Mouse (Mus musculus): ENCODE measurements at regions not wholly inside any gene's neighbourhood (a gene's known extent, or its start where the extent isn't known, plus 50 kb on each side); places are given as distances from the start of the nearest gene placed in this dataset.

DNA sequence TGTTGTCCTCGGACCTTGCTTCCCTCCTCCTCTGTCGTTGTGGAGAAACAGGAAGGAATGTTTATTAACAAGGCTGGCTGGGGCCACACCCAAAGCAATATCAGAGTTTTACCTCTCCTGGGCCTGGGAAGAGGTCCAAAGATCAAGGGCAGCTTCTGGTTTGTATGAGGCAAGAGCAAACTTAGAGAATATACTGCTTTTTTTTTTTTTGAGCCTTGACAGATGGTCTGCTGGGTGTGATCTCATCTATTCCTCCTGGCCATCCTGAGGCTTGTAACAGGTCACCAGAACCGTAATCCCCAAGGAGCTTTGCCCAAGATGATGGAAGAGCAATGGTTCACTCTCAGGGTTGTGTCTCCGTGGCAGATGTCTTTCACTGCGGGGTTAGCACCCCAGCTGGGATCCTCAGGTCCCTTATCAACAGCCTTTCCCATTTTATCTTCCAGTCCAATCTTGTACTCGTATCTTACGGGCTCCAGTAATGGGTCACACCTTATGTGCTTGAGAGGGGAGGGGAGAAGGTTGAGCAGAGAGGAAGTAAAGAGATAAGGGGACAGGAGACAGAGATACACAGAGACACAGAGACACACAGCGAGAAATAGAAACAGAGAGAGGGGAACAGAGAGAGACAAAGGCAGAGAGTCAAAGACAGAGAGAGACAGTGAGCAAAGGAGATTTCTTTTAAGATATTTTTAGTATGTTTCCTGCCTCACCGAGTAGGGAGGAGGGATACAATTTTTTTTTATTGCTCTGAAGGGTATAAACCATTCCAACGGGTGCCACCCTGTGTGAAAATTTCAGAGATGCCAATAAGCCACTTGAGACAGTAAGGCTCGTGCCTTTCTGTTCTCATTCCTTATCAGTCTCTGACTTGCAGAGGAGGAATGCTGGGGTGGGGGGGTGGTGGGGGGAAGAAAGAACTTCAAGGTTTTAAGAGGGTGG, 134.6 kb upstream of the Cdkn2b start:
- no peaks in the 10 kb centered on the region for H3K27me3 ChIP-seq
- H3K36me3 ChIP-seq: no peaks in the 10 kb centered on the region
- no peak overlapping the region for H3K4me3 ChIP-seq
- no peak overlapping the region for H3K27ac ChIP-seq
- H3K9ac ChIP-seq: no peak overlapping the region
- ATAC-seq (ENCODE audit: insufficient number of reproducible peaks, insufficient read depth, low FRiP score, low TSS enrichment): no peak
- H3K9me3 ChIP-seq: no peaks in the 10 kb centered on the region
- no peak overlapping the region for H3K4me2 ChIP-seq (replicated peaks)
- WGBS: 58% methylated on average over 11 of the region's 11 CpGs
- 0 out of 2 replicates have a peak, but pooled peaks cover 4% of the 10 kb centered on the region for H3K4me1 ChIP-seq

DNA sequence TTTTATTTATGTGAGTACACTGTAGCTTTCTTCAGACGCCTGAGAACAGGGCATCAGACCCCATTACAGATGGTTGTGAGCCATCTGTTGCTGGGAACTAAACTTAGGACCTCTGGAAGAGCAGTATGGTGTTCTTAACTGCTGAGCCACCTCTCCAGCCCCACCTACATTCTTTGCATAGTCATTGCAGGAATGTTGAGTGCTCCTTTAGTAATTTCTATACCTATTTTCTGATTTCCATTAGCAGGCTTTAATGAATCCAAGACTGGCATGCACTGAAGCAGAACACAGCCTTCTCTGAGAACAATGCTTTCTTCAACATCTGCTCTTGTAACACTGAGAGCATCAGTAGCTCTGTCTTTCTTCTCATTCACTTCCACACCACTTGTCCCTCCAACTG, 131.7 kb upstream of the Cdkn2b start:
- Histone ChIP-seq H3K9me3 (no peaks in the 10 kb centered on the region), H3K4me2 (replicated peaks) (no peak overlapping the region), H3K27me3 (no peaks in the 10 kb centered on the region), H3K36me3 (no peaks in the 10 kb centered on the region), H3K9ac (no peak overlapping the region), H3K4me1 (0 out of 2 replicates have a peak, but pooled peaks cover 4% of the 10 kb centered on the region), H3K4me3 (no peak overlapping the region), H3K27ac (no peak overlapping the region)
- 71% methylated on average over 1 of the region's 1 CpGs for WGBS
- ATAC-seq (ENCODE audit: insufficient number of reproducible peaks, insufficient read depth, low FRiP score, low TSS enrichment): no peak

DNA sequence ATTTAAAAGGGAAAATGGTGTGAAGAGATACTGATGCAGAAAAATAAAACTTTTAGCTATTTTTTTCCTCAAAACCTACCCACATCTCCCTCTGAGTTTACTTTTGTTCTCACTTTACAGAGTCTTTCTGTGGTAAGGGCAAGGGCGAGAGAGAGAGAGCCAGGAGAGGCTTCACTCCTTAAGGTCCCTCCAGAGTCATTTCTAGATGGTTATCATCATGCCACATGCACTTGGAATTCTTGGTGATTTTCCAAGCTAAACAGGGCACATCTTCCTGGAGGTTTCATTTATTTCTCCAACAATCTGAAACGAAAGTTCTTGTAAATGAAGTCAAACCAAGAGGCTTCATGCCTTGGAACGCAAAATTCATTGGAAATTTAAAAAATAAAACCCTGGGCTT, 130.0 kb upstream of the Cdkn2b start:
- ATAC-seq (ENCODE audit: insufficient number of reproducible peaks, insufficient read depth, low FRiP score, low TSS enrichment): no peak
- Histone ChIP-seq H3K27me3 (no peaks in the 10 kb centered on the region), H3K27ac (no peak overlapping the region), H3K4me3 (no peak overlapping the region), H3K36me3 (no peaks in the 10 kb centered on the region), H3K9me3 (no peaks in the 10 kb centered on the region), H3K4me2 (replicated peaks) (no peak overlapping the region), H3K4me1 (no peaks in the 10 kb centered on the region), H3K9ac (no peak overlapping the region)
- 59% methylated on average over 3 of the region's 3 CpGs for WGBS

DNA sequence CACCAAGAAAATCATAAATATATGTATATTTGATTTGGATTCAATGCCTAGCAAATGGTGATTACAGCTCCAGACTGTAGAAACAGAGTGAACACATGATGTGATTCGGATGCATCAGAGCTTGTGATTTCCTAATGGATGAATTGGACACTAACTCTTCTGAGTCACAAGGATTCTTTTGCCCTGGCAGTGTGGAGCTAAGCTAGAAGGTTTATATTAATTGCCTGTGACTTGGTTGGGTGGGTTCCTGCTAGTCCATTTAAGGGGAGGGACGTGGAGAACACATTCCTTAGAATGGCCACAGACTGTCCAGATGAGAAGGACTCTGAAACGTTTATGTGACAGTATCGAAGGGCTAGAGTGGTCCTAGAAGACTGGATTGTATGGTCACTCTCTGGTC, 129.5 kb upstream of the Cdkn2b start:
- Histone ChIP-seq H3K9me3 (no peaks in the 10 kb centered on the region), H3K27ac (no peak overlapping the region), H3K4me3 (no peak overlapping the region), H3K9ac (no peak overlapping the region), H3K27me3 (no peaks in the 10 kb centered on the region), H3K4me1 (no peaks in the 10 kb centered on the region), H3K4me2 (replicated peaks) (no peak overlapping the region), H3K36me3 (no peaks in the 10 kb centered on the region)
- no peak for ATAC-seq (ENCODE audit: insufficient number of reproducible peaks, insufficient read depth, low FRiP score, low TSS enrichment)
- 73% methylated on average over 4 of the region's 4 CpGs for WGBS

DNA sequence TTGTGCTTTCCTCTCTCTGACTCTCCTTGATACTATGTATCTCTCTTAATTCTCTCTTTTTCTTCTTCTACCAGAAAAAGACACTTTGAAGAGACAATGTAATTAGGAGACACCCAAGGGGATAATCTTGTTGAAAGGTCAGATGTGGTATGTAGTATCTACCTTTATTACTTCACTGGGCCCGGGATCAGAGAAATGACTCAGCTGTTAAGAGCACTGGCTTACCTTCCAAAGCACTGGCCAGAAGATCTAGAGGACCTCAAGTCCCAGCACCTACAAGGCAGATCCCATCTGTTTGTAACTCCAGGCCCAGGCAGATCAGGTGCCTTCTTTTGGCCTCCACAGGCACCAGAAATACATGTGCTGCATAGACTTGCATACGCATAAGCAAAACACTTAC, 127.8 kb upstream of the Cdkn2b start:
- H3K9ac ChIP-seq: no peak overlapping the region
- H3K27me3 ChIP-seq: no peaks in the 10 kb centered on the region
- H3K27ac ChIP-seq: no peak overlapping the region
- no peak for ATAC-seq (ENCODE audit: insufficient number of reproducible peaks, insufficient read depth, low FRiP score, low TSS enrichment)
- 82% methylated on average over 2 of the region's 2 CpGs for WGBS
- H3K36me3 ChIP-seq: no peaks in the 10 kb centered on the region
- H3K4me1 ChIP-seq: no peaks in the 10 kb centered on the region
- no peak overlapping the region for H3K4me2 ChIP-seq (replicated peaks)
- no peak overlapping the region for H3K4me3 ChIP-seq
- no peaks in the 10 kb centered on the region for H3K9me3 ChIP-seq

DNA sequence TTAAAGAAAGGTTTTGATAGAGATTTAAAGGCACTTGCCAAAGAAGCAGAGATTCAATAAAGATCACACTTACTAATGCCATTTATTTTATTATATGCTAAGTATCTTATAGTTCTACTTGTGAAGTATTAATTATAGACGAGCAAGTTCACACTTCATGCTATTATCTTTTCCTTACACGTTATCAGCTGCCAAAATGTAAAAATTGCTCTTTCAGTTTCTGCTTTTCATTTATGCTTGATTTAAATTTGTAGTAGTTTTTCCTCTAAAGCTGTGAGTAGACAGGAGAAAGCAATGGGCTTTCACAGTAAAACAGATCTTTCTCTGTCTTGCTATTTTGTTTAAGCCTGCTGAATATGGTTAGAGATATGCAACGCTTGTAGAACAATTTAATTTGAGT, 125.9 kb upstream of the Cdkn2b start:
- 83% methylated on average over 3 of the region's 3 CpGs for WGBS
- ATAC-seq (ENCODE audit: insufficient number of reproducible peaks, insufficient read depth, low FRiP score, low TSS enrichment): no peak
- H3K27me3 ChIP-seq: no peaks in the 10 kb centered on the region

DNA sequence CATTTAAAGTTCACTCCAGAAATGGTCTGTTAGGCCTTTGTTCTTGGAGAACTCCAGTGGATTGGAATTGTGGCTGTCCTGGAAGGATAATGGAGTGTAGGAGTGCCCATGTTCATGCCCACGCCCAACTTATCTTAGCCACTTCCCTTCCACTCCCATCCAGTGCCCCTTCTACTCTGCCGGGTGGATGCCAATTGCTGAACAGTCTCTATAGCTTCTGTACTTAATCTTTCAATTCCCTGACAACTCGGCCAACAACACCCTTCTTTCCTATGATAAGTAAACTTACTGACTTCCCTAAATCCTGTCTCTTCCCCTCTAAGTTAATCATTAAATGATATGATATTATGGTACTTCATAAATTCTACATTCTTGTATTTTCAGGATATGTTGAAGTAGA, 123.3 kb upstream of the Cdkn2b start:
- H3K36me3 ChIP-seq: no peaks in the 10 kb centered on the region
- H3K4me3 ChIP-seq: no peak overlapping the region
- H3K4me2 ChIP-seq (replicated peaks): no peak overlapping the region
- H3K9ac ChIP-seq: no peak overlapping the region
- H3K27ac ChIP-seq: no peak overlapping the region
- H3K27me3 ChIP-seq: no peaks in the 10 kb centered on the region
- H3K4me1 ChIP-seq: no peaks in the 10 kb centered on the region
- WGBS: 81% methylated on average over 3 of the region's 3 CpGs
- no peak for ATAC-seq (ENCODE audit: insufficient number of reproducible peaks, insufficient read depth, low FRiP score, low TSS enrichment)
- no peaks in the 10 kb centered on the region for H3K9me3 ChIP-seq

More for the DNA sequence above, 125.9 kb upstream of the Cdkn2b start:
- Histone ChIP-seq H3K9me3 (no peaks in the 10 kb centered on the region), H3K9ac (no peak overlapping the region), H3K27ac (no peak overlapping the region), H3K4me2 (replicated peaks) (no peak overlapping the region), H3K4me1 (no peaks in the 10 kb centered on the region), H3K4me3 (no peak overlapping the region), H3K36me3 (no peaks in the 10 kb centered on the region)

DNA sequence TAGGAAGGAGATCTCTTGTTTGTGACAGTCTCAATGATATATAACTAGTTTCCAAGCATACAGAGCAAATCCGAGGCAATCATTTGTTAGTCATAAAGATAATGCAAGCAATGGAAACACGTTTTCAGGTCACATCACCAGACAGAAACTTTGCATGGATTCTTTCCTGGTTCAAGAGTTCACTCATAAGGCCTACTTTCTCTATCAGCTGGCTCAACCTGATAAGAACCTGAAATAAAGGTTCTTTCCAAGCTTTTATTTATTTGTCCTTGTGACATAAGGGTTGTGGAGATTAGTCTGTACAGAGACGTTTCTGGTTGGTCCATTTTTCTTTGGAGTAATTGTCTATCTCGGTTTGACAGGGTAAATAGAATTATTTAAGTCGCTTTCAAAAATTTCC, 122.7 kb upstream of the Cdkn2b start:
- WGBS: 75% methylated on average over 5 of the region's 5 CpGs
- Histone ChIP-seq H3K4me3 (no peak overlapping the region), H3K36me3 (no peaks in the 10 kb centered on the region), H3K27ac (no peak overlapping the region), H3K27me3 (no peaks in the 10 kb centered on the region), H3K9ac (no peak overlapping the region), H3K9me3 (no peaks in the 10 kb centered on the region), H3K4me1 (no peaks in the 10 kb centered on the region), H3K4me2 (replicated peaks) (no peak overlapping the region)
- ATAC-seq (ENCODE audit: insufficient number of reproducible peaks, insufficient read depth, low FRiP score, low TSS enrichment): no peak

DNA sequence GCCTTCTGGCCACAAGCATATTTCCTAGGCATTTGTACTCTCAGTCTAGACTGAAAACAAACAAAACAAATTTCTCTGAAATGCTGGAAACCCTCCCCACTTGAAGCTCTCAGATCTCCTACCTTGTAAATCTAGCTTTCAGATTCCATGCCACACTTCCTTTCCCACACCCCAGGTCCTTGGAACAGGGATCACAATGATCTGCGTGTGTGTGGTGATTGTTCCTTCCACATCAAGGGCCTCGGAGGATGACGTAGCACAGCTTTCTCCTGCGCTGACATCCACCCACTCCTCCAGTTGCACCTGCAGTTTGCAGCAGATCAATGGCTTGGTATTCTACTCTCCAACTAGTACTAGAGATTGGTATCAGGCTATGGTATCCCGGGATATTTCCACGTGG, 120.7 kb upstream of the Cdkn2b start:
- no peak overlapping the region for H3K9ac ChIP-seq
- ATAC-seq (ENCODE audit: insufficient number of reproducible peaks, insufficient read depth, low FRiP score, low TSS enrichment): no peak
- no peaks in the 10 kb centered on the region for H3K4me1 ChIP-seq
- no peak overlapping the region for H3K27ac ChIP-seq
- H3K9me3 ChIP-seq: no peaks in the 10 kb centered on the region
- H3K4me2 ChIP-seq (replicated peaks): no peak overlapping the region
- H3K4me3 ChIP-seq: no peak overlapping the region
- 74% methylated on average over 6 of the region's 6 CpGs for WGBS
- no peaks in the 10 kb centered on the region for H3K36me3 ChIP-seq
- no peaks in the 10 kb centered on the region for H3K27me3 ChIP-seq

DNA sequence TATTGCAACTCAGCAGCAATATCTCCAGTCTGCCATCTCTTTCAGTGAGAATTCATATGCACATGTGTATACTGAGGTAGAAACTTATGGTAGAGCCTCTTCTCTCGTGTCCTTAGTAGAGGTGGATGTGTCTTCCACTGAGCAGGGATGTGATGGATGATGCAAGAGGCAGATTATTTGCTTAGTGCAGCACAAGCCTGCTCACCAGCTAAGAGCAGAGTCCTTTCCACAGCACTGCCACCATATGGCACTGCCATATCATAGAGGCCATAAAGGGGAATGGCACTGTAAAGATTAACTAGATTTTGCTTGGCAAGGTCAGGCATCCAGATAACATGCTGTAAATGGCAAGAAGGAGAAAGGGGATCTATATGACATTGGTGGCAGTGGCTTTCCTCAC, 117.6 kb upstream of the Cdkn2b start:
- Histone ChIP-seq H3K4me1 (no peaks in the 10 kb centered on the region), H3K9me3 (no peaks in the 10 kb centered on the region)

DNA sequence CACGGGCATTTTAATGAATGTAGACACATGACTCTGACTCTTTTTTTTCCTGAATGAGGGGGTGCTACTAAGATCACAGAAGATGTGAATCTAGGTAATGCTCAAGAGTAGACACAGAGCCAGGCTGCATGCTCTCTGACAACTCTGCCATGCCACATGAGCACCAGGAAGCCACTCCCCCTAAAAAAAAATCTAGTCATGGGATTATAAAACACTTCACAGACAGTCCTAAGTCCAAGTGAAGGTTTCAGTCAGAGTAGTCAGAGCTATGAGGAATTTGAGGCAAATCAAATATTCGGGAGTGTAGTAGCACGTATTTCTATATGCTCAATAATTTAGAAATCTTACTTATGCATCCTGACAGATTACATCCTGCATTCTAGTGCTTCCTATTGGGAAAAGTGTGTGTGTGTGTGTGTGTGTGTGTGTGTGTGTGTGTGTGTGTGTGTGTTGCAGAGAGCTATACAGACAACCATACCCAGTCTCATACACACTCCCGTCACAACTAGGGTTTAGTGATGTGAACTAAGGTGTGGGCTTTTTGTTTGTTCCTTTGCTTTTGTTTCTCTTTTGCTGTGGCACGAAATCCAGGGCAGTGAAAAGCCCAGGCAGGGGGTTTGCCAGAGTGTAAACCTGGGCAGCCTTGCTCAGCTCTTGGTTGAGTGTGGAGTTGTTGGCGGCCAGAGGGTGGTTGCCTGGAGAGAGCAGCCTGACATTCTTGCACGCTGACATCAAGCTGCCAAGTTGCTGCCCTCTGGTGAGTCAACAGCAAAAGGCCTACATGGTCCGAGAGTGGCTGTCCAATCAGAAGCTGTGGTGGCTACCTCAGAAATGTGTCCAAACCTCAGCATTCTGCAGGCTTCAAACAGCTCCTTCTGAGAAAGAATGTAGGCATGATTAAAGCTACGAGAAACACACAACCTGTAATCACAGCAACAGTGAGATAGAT, 116.8 kb upstream of the Cdkn2b start:
- ATAC-seq (ENCODE audit: insufficient number of reproducible peaks, insufficient read depth, low FRiP score, low TSS enrichment): no peak
- Histone ChIP-seq H3K4me3 (no peak overlapping the region), H3K4me1 (no peaks in the 10 kb centered on the region), H3K27me3 (no peaks in the 10 kb centered on the region), H3K4me2 (replicated peaks) (no peak overlapping the region), H3K9ac (no peak overlapping the region), H3K36me3 (no peaks in the 10 kb centered on the region), H3K27ac (no peak overlapping the region), H3K9me3 (no peaks in the 10 kb centered on the region)
- 52% methylated on average over 9 of the region's 9 CpGs for WGBS

More for the DNA sequence above, 117.6 kb upstream of the Cdkn2b start:
- no peak for ATAC-seq (ENCODE audit: insufficient number of reproducible peaks, insufficient read depth, low FRiP score, low TSS enrichment)
- Histone ChIP-seq H3K4me3 (no peak overlapping the region), H3K9ac (no peak overlapping the region), H3K4me2 (replicated peaks) (no peak overlapping the region), H3K36me3 (no peaks in the 10 kb centered on the region), H3K27me3 (no peaks in the 10 kb centered on the region), H3K27ac (no peak overlapping the region)
- 71% methylated on average over 1 of the region's 1 CpGs for WGBS

DNA sequence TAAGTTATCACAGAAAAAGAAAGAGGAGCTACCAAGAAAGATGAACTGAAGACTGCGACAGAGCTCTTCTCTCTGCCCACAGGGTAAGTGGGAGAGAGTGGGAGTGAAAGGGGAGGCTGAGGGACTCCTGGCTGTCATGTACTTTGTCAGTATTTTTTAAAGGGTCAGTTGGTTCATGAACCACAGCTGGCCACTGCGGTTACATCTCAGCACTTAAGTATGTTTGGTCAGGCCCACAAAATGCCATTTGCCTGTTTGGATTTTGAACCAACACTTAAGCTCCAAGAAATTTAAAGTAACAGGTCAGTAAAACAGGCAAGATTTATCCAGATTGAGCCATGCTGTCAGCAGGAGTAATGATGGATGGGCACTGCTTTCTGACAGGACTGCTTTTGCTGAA, 115.1 kb upstream of the Cdkn2b start:
- H3K9ac ChIP-seq: no peak overlapping the region
- H3K36me3 ChIP-seq: no peaks in the 10 kb centered on the region
- no peak overlapping the region for H3K4me3 ChIP-seq
- no peak overlapping the region for H3K27ac ChIP-seq
- ATAC-seq (ENCODE audit: insufficient number of reproducible peaks, insufficient read depth, low FRiP score, low TSS enrichment): no peak
- no peak overlapping the region for H3K4me2 ChIP-seq (replicated peaks)
- no peaks in the 10 kb centered on the region for H3K9me3 ChIP-seq
- H3K27me3 ChIP-seq: no peaks in the 10 kb centered on the region
- WGBS: 81% methylated on average over 2 of the region's 2 CpGs
- H3K4me1 ChIP-seq: no peaks in the 10 kb centered on the region
